Mouse (Mus musculus) induced T-regulatory cell, adult 2 months (primary cell): ENCODE data around the gene Dnlz.

Experiments used
- DNase-seq: peaks from one replicate; pipeline ENCODE4 v3.0.0-alpha.2; 2012; ENCODE audit warnings: low read depth

Gene Dnlz

DNA sequence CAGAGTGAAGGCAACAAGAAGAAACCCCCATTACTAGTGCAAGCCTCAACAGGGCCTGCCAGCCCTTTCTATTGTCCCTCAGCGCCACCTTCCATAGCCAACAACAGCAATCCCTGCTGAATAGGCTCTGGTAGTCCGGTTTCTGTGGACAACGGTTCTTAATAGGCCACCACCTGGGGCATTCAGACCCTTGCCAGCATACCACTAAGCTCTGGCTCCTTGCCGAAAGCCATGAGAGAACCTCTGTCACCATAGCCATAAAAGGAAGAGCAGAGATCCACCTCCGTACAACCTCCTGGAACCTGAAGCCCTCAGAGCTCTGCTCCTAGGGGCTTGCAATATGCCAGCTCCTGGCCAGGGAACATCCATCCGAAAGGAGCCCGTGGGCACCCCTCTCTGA lies 52.6 kb downstream of the Dnlz start:
- no peak for DNase-seq

DNA sequence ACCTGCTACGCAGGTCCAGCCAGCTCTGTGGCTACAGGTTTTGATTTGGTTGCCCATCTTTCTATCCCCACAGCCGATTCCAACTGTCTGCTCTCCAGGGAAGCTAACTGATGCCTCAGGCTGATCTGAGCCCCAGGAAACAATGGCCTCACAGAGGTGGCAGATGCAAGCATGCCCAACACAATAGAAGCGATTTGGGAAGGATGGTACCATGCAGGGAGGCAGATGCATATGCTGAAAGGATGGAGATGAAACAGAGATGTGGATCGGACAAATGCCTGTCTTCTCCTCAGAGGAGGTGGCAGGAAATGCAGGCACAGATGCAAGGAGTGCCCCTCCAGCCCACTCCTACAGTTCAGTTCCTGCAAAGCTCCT lies 53.1 kb downstream of the Dnlz start:
- no peak for DNase-seq

DNA sequence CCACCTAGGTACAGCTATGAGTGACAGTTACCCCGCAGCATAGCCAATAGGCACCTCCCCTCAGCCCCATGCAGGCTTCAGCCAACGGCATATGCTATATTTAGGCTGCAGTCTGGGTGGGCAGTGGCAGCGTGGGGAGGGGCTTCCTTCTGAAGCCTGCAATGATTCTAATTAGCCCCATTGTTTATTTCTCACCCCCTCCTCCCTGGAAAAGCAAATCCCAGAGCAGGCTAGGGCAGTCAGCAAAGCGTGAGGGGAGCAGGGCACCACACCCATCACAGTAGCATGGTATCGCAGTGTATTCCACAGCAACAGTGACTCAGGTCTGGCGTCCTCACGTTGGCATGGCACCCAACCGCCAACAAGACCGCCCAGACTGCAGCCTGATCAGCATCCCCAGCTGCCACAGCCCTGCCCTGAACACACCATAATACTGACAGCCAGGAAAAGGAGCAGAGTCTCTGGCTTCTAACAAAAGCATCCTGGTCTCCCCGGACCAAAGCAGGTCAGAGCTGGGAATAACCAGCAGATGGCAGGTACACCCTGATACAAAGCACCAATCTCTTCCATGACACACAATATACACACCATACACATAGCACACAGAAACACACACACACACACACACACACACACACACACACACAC lies 53.6 kb downstream of the Dnlz start:
- DNase-seq: peak; percentile 20
